Mouse (Mus musculus) stomach, postnatal 0 days (tissue): ENCODE measurements at regions not wholly inside any gene's neighbourhood (a gene's known extent, or its start where the extent isn't known, plus 50 kb on each side); places are given as distances from the start of the nearest gene placed in this dataset.

Source experiments
- CTCF ChIP-seq: IDR thresholded peaks from 2 replicates; pipeline ENCODE4 v1.5.1; 2016; ENCODE audit warnings: antibody characterized with exemption, low read depth, mild to moderate bottlenecking, moderate library complexity
- EP300 ChIP-seq: optimal IDR thresholded peaks from 2 replicates; pipeline ENCODE3; 2016; ENCODE audit warnings: antibody characterized with exemption

GRCm38 (mm10) chr19:32975303-32975702 is 218.0 kb downstream of the Pten start:
- TF ChIP-seq EP300 (no peak), CTCF (no peak)
